Mouse (Mus musculus): ENCODE results near the gene Usp30. TPM values are rescaled to one million over a fixed set of nuclear protein-coding genes. Genes with fewer than 3 reads are reported as not detected.

Gene Usp30
- polyA plus RNA-seq, 1 experiment: 11.2 TPM

DNA sequence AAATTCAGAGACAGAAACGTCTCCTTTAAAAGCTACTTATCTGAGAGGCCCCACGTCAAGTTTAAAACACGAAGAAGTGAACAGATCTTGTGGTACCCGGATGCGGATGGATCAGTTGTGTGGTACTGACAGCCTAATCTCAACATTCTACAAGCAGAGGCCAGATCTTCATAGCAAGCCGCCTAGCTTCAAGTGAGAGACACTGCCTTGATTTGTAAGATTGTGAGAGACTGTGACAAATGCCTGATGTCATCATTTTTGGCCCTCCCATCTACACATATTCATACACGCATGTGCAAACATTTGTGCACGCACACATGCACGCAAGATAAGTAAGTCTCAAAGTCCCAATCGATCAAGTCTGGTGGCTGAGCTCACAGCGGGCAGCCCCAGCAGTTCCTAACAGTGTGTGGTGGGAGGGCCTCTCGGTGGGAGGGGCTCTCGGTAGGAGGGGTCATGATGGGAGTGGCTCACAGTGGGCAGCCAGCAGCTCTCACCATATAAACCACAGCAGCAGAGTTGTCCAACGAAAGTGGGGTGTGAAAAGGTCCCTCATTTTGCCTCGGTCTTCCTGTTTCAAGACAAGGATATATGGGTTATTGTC is 23.8 kb upstream of the Usp30 start:
- no peak overlapping the region for H3K4me3 ChIP-seq (ENCODE audit: insufficient read depth, poor library complexity, severe bottlenecking)
- no peaks in the 10 kb centered on the region for H3K79me3 ChIP-seq (ENCODE audit: low read depth)
- H3K27me3 ChIP-seq (ENCODE audit: control insufficient read depth, insufficient read depth, insufficient read length): peaks cover 8% of the 10 kb centered on the region
- no peaks in the 10 kb centered on the region for H3K79me2 ChIP-seq (ENCODE audit: control insufficient read depth, insufficient read depth)
- no peak overlapping the region for H3ac ChIP-seq (ENCODE audit: control insufficient read depth, insufficient read length, low read depth)
- no peaks in the 10 kb centered on the region for H3K36me3 ChIP-seq (ENCODE audit: control insufficient read depth, insufficient read depth)
- TF ChIP-seq CEBPB (IDR thresholded peaks at IDR 0.05; ENCODE audit: low read depth) (no peak), MYOD1 (IDR thresholded peaks at IDR 0.05; ENCODE audit: control insufficient read depth, insufficient read length, low read depth) (no peak), CTCF (IDR thresholded peaks at IDR 0.05; ENCODE audit: control insufficient read depth, insufficient read depth, insufficient read length) (no peak), FOSL1 (IDR thresholded peaks at IDR 0.05; ENCODE audit: insufficient read depth, low read length, poor library complexity, severe bottlenecking) (no peak), MYOG (IDR thresholded peaks at IDR 0.05; ENCODE audit: control insufficient read depth, extremely low read depth, insufficient read length) (no peak), MAX (IDR thresholded peaks at IDR 0.05) (no peak), USF1 (IDR thresholded peaks at IDR 0.05; ENCODE audit: low read depth) (no peak)

DNA sequence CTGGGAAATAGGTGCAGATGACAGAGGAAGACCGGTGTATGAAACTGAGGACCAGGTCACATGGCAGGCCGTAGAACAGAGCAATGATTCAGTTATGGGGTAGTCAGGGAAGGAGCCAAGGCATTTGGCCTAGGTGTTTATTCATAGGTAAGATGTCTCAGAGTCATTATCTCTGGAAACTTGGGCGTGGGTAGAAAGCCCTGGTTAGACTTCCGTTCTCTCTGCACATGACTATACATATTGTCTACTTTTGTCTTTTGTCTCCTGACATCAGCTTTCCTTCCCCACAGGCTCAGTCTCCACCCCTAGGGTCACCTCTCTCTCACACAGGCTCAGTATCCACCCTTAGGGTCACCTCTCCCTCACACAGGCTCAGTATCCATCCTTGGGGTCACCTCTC is 21.5 kb upstream of the Usp30 start:
- no peaks in the 10 kb centered on the region for H3K27me3 ChIP-seq (ENCODE audit: control insufficient read depth, insufficient read depth, insufficient read length)
- no peak overlapping the region for H3K4me3 ChIP-seq (ENCODE audit: insufficient read depth, poor library complexity, severe bottlenecking)
- no peaks in the 10 kb centered on the region for H3K79me3 ChIP-seq (ENCODE audit: low read depth)
- H3K36me3 ChIP-seq (ENCODE audit: control insufficient read depth, insufficient read depth): no peaks in the 10 kb centered on the region
- H3K79me2 ChIP-seq (ENCODE audit: control insufficient read depth, insufficient read depth): no peaks in the 10 kb centered on the region
- TF ChIP-seq FOSL1 (IDR thresholded peaks at IDR 0.05; ENCODE audit: insufficient read depth, low read length, poor library complexity, severe bottlenecking) (no peak), MYOD1 (IDR thresholded peaks at IDR 0.05; ENCODE audit: control insufficient read depth, insufficient read length, low read depth) (no peak), CEBPB (IDR thresholded peaks at IDR 0.05; ENCODE audit: low read depth) (no peak), CTCF (IDR thresholded peaks at IDR 0.05; ENCODE audit: control insufficient read depth, insufficient read depth, insufficient read length) (no peak), MYOG (IDR thresholded peaks at IDR 0.05; ENCODE audit: control insufficient read depth, extremely low read depth, insufficient read length) (no peak), MAX (IDR thresholded peaks at IDR 0.05) (no peak), USF1 (IDR thresholded peaks at IDR 0.05; ENCODE audit: low read depth) (no peak)
- H3ac ChIP-seq (ENCODE audit: control insufficient read depth, insufficient read length, low read depth): no peak overlapping the region

- Histone ChIP-seq H3K27me3 (ENCODE audit: control insufficient read depth, insufficient read depth, insufficient read length) (peaks cover 6% of the 10 kb centered on the region), H3K4me3 (ENCODE audit: insufficient read depth, poor library complexity, severe bottlenecking) (no peak overlapping the region), H3K79me3 (ENCODE audit: low read depth) (no peaks in the 10 kb centered on the region), H3K36me3 (ENCODE audit: control insufficient read depth, insufficient read depth) (no peaks in the 10 kb centered on the region), H3ac (ENCODE audit: control insufficient read depth, insufficient read length, low read depth) (no peak overlapping the region), H3K79me2 (ENCODE audit: control insufficient read depth, insufficient read depth) (no peaks in the 10 kb centered on the region)
- no peak for TF ChIP-seq FOSL1 (IDR thresholded peaks at IDR 0.05; ENCODE audit: insufficient read depth, low read length, poor library complexity, severe bottlenecking)
- no peak for TF ChIP-seq MYOG (IDR thresholded peaks at IDR 0.05; ENCODE audit: control insufficient read depth, extremely low read depth, insufficient read length)
- TF ChIP-seq MYOD1 (IDR thresholded peaks at IDR 0.05; ENCODE audit: control insufficient read depth, insufficient read length, low read depth): no peak
- no peak for TF ChIP-seq USF1 (IDR thresholded peaks at IDR 0.05; ENCODE audit: low read depth)
- no peak for TF ChIP-seq CTCF (IDR thresholded peaks at IDR 0.05; ENCODE audit: control insufficient read depth, insufficient read depth, insufficient read length)
- no peak for TF ChIP-seq CEBPB (IDR thresholded peaks at IDR 0.05; ENCODE audit: low read depth)
- TF ChIP-seq MAX (IDR thresholded peaks at IDR 0.05): no peak
Measured at GRCm38 (mm10) chr5:114045134-114045533, 20.1 kb upstream of the Usp30 start.

DNA sequence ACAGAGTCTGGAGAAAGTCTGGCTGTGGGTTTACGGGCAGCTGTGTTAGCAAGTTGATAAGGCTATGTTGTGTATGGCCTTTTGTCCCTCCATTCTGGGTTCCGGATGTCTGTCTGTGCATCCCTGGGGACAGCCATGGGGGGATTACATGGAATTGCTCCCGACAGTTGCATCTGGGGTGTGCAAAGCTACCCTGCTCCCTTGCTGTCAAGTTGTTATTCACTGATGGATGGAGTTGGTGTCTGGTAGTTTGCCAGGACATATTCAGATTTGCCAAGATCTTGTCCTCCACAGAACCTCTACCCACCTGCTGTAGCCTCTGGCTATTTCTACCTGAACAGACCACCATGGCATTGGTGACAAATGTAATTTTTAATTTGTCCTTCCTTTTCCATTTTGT is 19.1 kb upstream of the Usp30 start:
- Histone ChIP-seq H3K79me2 (ENCODE audit: control insufficient read depth, insufficient read depth) (no peaks in the 10 kb centered on the region), H3ac (ENCODE audit: control insufficient read depth, insufficient read length, low read depth) (no peak overlapping the region), H3K27me3 (ENCODE audit: control insufficient read depth, insufficient read depth, insufficient read length) (peaks cover 10% of the 10 kb centered on the region), H3K36me3 (ENCODE audit: control insufficient read depth, insufficient read depth) (no peaks in the 10 kb centered on the region), H3K79me3 (ENCODE audit: low read depth) (no peaks in the 10 kb centered on the region), H3K4me3 (ENCODE audit: insufficient read depth, poor library complexity, severe bottlenecking) (no peak overlapping the region)
- no peak for TF ChIP-seq CTCF (IDR thresholded peaks at IDR 0.05; ENCODE audit: control insufficient read depth, insufficient read depth, insufficient read length)
- no peak for TF ChIP-seq MYOD1 (IDR thresholded peaks at IDR 0.05; ENCODE audit: control insufficient read depth, insufficient read length, low read depth)
- TF ChIP-seq MAX (IDR thresholded peaks at IDR 0.05): no peak
- no peak for TF ChIP-seq USF1 (IDR thresholded peaks at IDR 0.05; ENCODE audit: low read depth)

DNA sequence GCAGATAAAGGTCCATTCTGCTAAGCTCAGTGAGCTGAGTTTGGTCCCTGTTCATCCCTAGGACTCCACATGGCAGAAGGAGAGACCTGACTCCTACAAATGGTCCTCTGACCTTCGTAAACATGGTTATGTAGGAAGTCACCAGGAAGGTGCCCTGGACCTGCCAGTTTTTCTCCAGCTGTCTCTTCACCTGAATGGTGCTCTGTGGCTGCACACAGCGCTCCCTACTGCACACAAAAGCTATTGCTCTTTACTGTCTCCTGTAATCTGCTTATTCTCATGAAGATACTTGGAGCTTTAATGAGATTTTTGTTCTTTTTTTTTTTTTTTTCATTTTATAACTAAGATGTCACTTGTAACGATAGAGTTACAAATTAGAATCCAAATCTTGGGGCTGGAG is 18.7 kb upstream of the Usp30 start:
- H3K79me3 ChIP-seq (ENCODE audit: low read depth): no peaks in the 10 kb centered on the region
- H3K4me3 ChIP-seq (ENCODE audit: insufficient read depth, poor library complexity, severe bottlenecking): no peak overlapping the region
- no peaks in the 10 kb centered on the region for H3K79me2 ChIP-seq (ENCODE audit: control insufficient read depth, insufficient read depth)
- H3K27me3 ChIP-seq (ENCODE audit: control insufficient read depth, insufficient read depth, insufficient read length): peaks cover 10% of the 10 kb centered on the region
- TF ChIP-seq MYOG (IDR thresholded peaks at IDR 0.05; ENCODE audit: control insufficient read depth, extremely low read depth, insufficient read length): no peak
- TF ChIP-seq USF1 (IDR thresholded peaks at IDR 0.05; ENCODE audit: low read depth): no peak
- no peak for TF ChIP-seq CEBPB (IDR thresholded peaks at IDR 0.05; ENCODE audit: low read depth)
- TF ChIP-seq FOSL1 (IDR thresholded peaks at IDR 0.05; ENCODE audit: insufficient read depth, low read length, poor library complexity, severe bottlenecking): no peak
- no peak for TF ChIP-seq MYOD1 (IDR thresholded peaks at IDR 0.05; ENCODE audit: control insufficient read depth, insufficient read length, low read depth)
- TF ChIP-seq CTCF (IDR thresholded peaks at IDR 0.05; ENCODE audit: control insufficient read depth, insufficient read depth, insufficient read length): no peak
- H3ac ChIP-seq (ENCODE audit: control insufficient read depth, insufficient read length, low read depth): no peak overlapping the region
- no peaks in the 10 kb centered on the region for H3K36me3 ChIP-seq (ENCODE audit: control insufficient read depth, insufficient read depth)

- TF ChIP-seq FOSL1 (IDR thresholded peaks at IDR 0.05; ENCODE audit: insufficient read depth, low read length, poor library complexity, severe bottlenecking) (no peak), CTCF (IDR thresholded peaks at IDR 0.05; ENCODE audit: control insufficient read depth, insufficient read depth, insufficient read length) (no peak), USF1 (IDR thresholded peaks at IDR 0.05; ENCODE audit: low read depth) (no peak), MAX (IDR thresholded peaks at IDR 0.05) (no peak), CEBPB (IDR thresholded peaks at IDR 0.05; ENCODE audit: low read depth) (no peak), MYOG (IDR thresholded peaks at IDR 0.05; ENCODE audit: control insufficient read depth, extremely low read depth, insufficient read length) (no peak), MYOD1 (IDR thresholded peaks at IDR 0.05; ENCODE audit: control insufficient read depth, insufficient read length, low read depth) (no peak)
- no peaks in the 10 kb centered on the region for H3K36me3 ChIP-seq (ENCODE audit: control insufficient read depth, insufficient read depth)
- H3K4me3 ChIP-seq (ENCODE audit: insufficient read depth, poor library complexity, severe bottlenecking): no peak overlapping the region
- H3ac ChIP-seq (ENCODE audit: control insufficient read depth, insufficient read length, low read depth): no peak overlapping the region
- H3K79me2 ChIP-seq (ENCODE audit: control insufficient read depth, insufficient read depth): no peaks in the 10 kb centered on the region
- H3K27me3 ChIP-seq (ENCODE audit: control insufficient read depth, insufficient read depth, insufficient read length): peaks cover 10% of the 10 kb centered on the region
- H3K79me3 ChIP-seq (ENCODE audit: low read depth): no peaks in the 10 kb centered on the region
Measured at GRCm38 (mm10) chr5:114047182-114047581, 18.1 kb upstream of the Usp30 start.

Data from C2C12 (cell line).